Mouse (Mus musculus) forebrain, embryonic 14.5 days (tissue): Measurements from ENCODE around the gene Map3k1. TPM values are rescaled to one million over a fixed set of nuclear protein-coding genes. Genes with fewer than 3 reads are reported as not detected.
A peak's percentile ranks its signal among the peaks of the same experiment; 100 is the strongest.

Source experiments
- ATAC-seq: fragments of 200-750 bp; cut with Nextera tagmentation; 2 replicates; pipeline ENCODE4 v1.8.0; 2017; ENCODE audit warnings: mild to moderate bottlenecking, moderate library complexity
- DNase-seq: peaks from one replicate; pipeline ENCODE4 v3.0.0-alpha.2; 2015; ENCODE audit warnings: low spot score
- H3K27ac ChIP-seq: fragments of 300-500 bp; sonication (generic); 2 replicates; pipeline ENCODE4 v1.5.1; 2014; ENCODE audit warnings: low read depth, mild to moderate bottlenecking, control low read depth, low read length, moderate library complexity
- H3K27me3 ChIP-seq: fragments of 300-500 bp; sonication (generic); replicated peaks from 2 replicates; pipeline ENCODE4 v1.6.1; 2014; ENCODE audit warnings: low read length, control low read depth, mixed read lengths; ENCODE audit not compliant: control insufficient read depth, insufficient read depth
- H3K36me3 ChIP-seq: fragments of 300-500 bp; sonication (generic); 2 replicates; pipeline ENCODE4 v1.6.1; 2014; ENCODE audit warnings: low read length, control low read depth; ENCODE audit not compliant: control insufficient read depth, insufficient read depth
- H3K4me1 ChIP-seq: fragments of 300-500 bp; sonication (generic); 2 replicates; pipeline ENCODE4 v1.6.1; 2014; ENCODE audit warnings: antibody characterized with exemption, low read length, control low read depth; ENCODE audit not compliant: control insufficient read depth, insufficient read depth
- H3K4me2 ChIP-seq: fragments of 300-500 bp; sonication (generic); 2 replicates; pipeline ENCODE4 v1.6.1; 2014; ENCODE audit warnings: mild to moderate bottlenecking, control low read depth, low read length
- H3K4me3 ChIP-seq: fragments of 300-500 bp; sonication (generic); 2 replicates; pipeline ENCODE4 v1.5.1; 2014; ENCODE audit warnings: low read depth, low read length, control low read depth
- H3K9ac ChIP-seq: fragments of 300-500 bp; sonication (generic); 2 replicates; pipeline ENCODE4 v1.6.1; 2014; ENCODE audit warnings: mild to moderate bottlenecking, low read length, control low read depth, moderate library complexity
- H3K9me3 ChIP-seq: fragments of 300-500 bp; sonication (generic); replicated peaks from 2 replicates; pipeline ENCODE4 v1.6.1; 2016; ENCODE audit warnings: low read length, control low read depth, mixed read lengths; ENCODE audit not compliant: control insufficient read depth
- WGBS: fragments of 180-500 bp; shearing (Covaris S2); extraction: QIAGEN DNeasy Blood & Tissue Kit; methylation state at CpG from one replicate; pipeline ENCODE4 v1.1.7; 2014; 5-methylcytosine and 5-hydroxymethylcytosine counted together
- polyA plus RNA-seq: library from polyadenylated mRNA; unstranded; fragments of >200 nt; fragmentation: Nextera tagmentation; extraction: Ambion mirVana; gene quantifications from 2 replicates; pipeline ENCODE4 v1.2.1, GENCODE M21; 2014

Map3k1 gene
- polyA plus RNA-seq = 9.5 and 11.6 TPM in 2 replicates

DNA sequence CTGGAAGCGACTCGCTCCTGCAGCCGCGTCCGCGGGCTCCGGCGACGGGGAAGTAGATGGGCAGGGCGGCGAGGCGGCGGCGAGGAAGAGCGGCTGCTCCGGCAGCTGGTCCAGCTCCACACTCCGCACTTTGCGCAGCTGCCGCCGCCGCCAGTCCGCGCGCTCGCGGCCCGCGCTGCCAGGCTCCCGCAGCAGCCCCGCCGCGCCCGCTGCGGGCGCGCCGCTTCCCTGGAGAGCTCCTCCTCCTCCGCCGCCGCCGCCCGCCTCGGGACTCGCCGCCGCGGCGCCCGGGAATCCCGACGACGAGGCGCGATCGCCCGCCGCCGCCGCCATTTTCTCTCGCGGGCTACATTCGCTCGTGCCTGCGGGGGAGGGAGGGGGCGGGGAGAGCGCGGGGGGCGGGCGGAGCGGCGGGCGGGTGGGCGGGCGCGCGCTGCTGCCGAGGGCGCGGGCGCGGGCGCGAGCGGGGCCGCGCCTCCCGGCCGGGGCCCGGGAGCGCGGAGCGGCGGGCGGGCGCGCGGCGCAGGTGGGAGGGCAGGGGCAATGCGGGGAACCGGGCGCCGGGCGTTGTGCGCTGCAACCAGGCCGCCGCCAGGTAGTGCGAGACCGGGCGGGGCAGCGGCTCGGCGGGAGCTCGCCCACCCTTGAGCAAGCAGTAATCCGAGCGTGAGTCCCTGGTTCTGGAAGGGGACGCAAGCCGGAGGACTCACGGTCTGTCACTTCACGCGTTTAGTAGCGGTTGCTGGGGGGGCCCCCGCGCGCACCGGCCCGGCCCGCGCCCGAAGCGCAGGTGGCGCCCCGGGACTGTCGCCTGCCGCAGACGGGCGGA lies at the start of gene Map3k1:
TSS of gene Map3k1 (minus strand) at position 357 of the 829 bp plus-strand sequence.
- peak; percentile 88 for ATAC-seq
- Histone ChIP-seq H3K9ac (peak within 1 kb of the TSS; percentile 89), H3K27ac (peak within 1 kb of the TSS; percentile 95), H3K9me3 (no peaks in the 10 kb centered on the region), H3K4me2 (peak within 1 kb of the TSS; percentile 90), H3K4me1 (peaks cover 10% of the 10 kb centered on the region; the same call in 1 of the 2 replicates), H3K36me3 (no peaks in the 10 kb centered on the region), H3K27me3 (no peaks in the 10 kb centered on the region), H3K4me3 (peak within 1 kb of the TSS; percentile 84)
- peak; percentile 79 for DNase-seq
- under 1% methylated on average over 63 of the region's 136 CpGs for WGBS

GRCm38 (mm10) chr13:111856786-111857455 lies 48.1 kb upstream of the Map3k1 start:
- DNase-seq = no peak
- H3K9me3 ChIP-seq = no peaks in the 10 kb centered on the region; the same call in 1 of the 2 replicates
- no peak for ATAC-seq
- no peaks in the 10 kb centered on the region for H3K36me3 ChIP-seq
- no peak overlapping the region for H3K4me3 ChIP-seq
- WGBS = 75% methylated on average over 7 of the region's 7 CpGs
- no peaks in the 10 kb centered on the region for H3K4me1 ChIP-seq
- no peaks in the 10 kb centered on the region for H3K27me3 ChIP-seq
- H3K27ac ChIP-seq = no peak overlapping the region
- no peak overlapping the region for H3K9ac ChIP-seq
- no peak overlapping the region for H3K4me2 ChIP-seq

GRCm38 (mm10) chr13:111856232-111856631 lies 47.4 kb upstream of the Map3k1 start:
- Histone ChIP-seq H3K4me2 (no peak overlapping the region), H3K27me3 (no peaks in the 10 kb centered on the region), H3K9me3 (no peaks in the 10 kb centered on the region; the same call in 1 of the 2 replicates), H3K27ac (no peak overlapping the region), H3K4me1 (no peaks in the 10 kb centered on the region), H3K36me3 (no peaks in the 10 kb centered on the region), H3K4me3 (no peak overlapping the region), H3K9ac (no peak overlapping the region)
- WGBS = 90% methylated on average over 7 of the region's 7 CpGs
- ATAC-seq (no peak), DNase-seq (no peak)

- no peak overlapping the region for H3K4me2 ChIP-seq
- 91% methylated on average over 9 of the region's 9 CpGs for WGBS
- no peak overlapping the region for H3K4me3 ChIP-seq
- H3K9ac ChIP-seq = no peak overlapping the region
- H3K27ac ChIP-seq = no peak overlapping the region
- H3K27me3 ChIP-seq = no peaks in the 10 kb centered on the region
- H3K36me3 ChIP-seq = no peaks in the 10 kb centered on the region
- no peaks in the 10 kb centered on the region for H3K9me3 ChIP-seq
- no peak for DNase-seq
- H3K4me1 ChIP-seq = no peaks in the 10 kb centered on the region
- no peak for ATAC-seq
These were observed 43.8 kb upstream of the Map3k1 start for GRCm38 (mm10) chr13:111852451-111853224.

DNA sequence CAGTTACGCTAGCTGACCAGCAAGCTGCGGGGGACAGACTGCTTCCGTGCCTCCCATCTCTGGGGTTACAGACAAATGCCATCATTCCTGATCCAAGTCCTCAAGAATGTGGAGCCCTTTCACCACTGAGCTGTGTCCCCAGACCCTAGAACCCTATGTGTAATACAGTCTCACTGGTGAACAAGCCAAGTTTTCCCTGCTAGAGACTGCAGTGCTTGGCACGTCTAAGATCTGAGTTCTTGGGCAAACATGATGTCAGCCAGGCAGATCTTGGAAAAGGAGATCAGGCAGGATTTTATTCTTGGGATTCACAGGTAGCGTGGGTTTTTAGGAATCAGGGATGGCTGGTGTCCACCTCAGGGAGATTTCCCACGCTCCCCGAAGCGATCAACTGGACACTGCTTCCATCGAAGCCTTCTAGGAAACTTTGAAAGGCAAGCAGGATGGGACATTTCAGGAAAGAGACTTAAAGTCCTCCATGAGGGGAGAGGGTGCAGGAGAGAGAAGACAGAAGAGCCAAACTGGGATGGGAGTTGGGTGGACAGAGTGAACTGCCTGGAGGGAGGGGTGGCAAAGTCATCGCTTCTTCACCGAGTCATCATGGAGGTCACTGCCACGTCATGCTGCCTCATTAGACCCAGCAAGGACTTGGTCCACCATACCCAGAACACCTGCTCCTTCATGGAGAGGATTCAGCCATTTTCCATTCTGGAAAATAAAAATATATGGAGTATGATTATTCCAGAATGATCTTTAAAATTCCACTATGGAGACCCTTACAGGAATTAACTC lies 41.4 kb upstream of the Map3k1 start:
- H3K4me1 ChIP-seq = no peaks in the 10 kb centered on the region
- no peak overlapping the region for H3K9ac ChIP-seq
- DNase-seq (no peak), ATAC-seq (no peak)
- H3K36me3 ChIP-seq = no peaks in the 10 kb centered on the region
- H3K27me3 ChIP-seq = no peaks in the 10 kb centered on the region
- H3K4me2 ChIP-seq = no peak overlapping the region
- H3K9me3 ChIP-seq = no peaks in the 10 kb centered on the region
- H3K4me3 ChIP-seq = no peak overlapping the region
- WGBS = 92% methylated on average over 12 of the region's 12 CpGs
- H3K27ac ChIP-seq = no peak overlapping the region

GRCm38 (mm10) chr13:111845471-111845870 lies 36.7 kb upstream of the Map3k1 start:
- Histone ChIP-seq H3K27me3 (no peaks in the 10 kb centered on the region), H3K9ac (no peak overlapping the region), H3K9me3 (no peaks in the 10 kb centered on the region), H3K4me3 (no peak overlapping the region), H3K4me1 (no peaks in the 10 kb centered on the region), H3K36me3 (no peaks in the 10 kb centered on the region), H3K4me2 (no peak overlapping the region), H3K27ac (no peak overlapping the region)
- 65% methylated on average over 9 of the region's 9 CpGs for WGBS
- ATAC-seq (no peak), DNase-seq (no peak)

DNA sequence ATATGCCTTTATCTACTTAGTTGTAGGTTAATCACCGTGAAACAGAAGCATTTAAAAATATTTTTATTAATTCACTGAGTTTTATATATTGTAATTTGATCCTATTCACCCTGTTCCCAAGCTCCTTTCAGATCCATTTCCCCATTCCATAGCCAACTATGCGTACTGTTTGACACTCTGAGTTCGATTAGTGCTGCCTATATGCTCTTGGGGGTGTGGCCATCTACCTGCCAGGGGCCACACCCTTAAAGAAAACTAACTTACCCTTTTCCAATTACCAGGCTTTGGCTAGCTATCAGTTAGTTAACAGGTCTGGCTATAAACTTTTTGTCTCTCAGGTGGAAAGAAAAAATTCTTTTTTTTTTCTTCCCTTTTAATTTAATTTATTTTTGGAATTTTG lies 35.5 kb upstream of the Map3k1 start:
- WGBS = 91% methylated on average over 3 of the region's 3 CpGs
- no peak for ATAC-seq

GRCm38 (mm10) chr13:111835787-111836186 lies 27.0 kb upstream of the Map3k1 start:
- H3K36me3 ChIP-seq = no peaks in the 10 kb centered on the region
- 86% methylated on average over 8 of the region's 8 CpGs for WGBS
- H3K4me2 ChIP-seq = no peak overlapping the region
- H3K4me1 ChIP-seq = peaks cover 4% of the 10 kb centered on the region; the same call in 1 of the 2 replicates
- DNase-seq = no peak
- H3K4me3 ChIP-seq = no peak overlapping the region
- H3K9me3 ChIP-seq = no peaks in the 10 kb centered on the region
- no peak overlapping the region for H3K27ac ChIP-seq
- ATAC-seq = no peak
- H3K27me3 ChIP-seq = no peaks in the 10 kb centered on the region
- no peak overlapping the region for H3K9ac ChIP-seq

More for the DNA sequence above, 35.5 kb upstream of the Map3k1 start:
- no peaks in the 10 kb centered on the region for H3K9me3 ChIP-seq
- no peak for DNase-seq
- no peaks in the 10 kb centered on the region for H3K27me3 ChIP-seq
- no peak overlapping the region for H3K27ac ChIP-seq
- H3K36me3 ChIP-seq = no peaks in the 10 kb centered on the region
- no peak overlapping the region for H3K4me3 ChIP-seq
- H3K4me1 ChIP-seq = no peaks in the 10 kb centered on the region
- H3K9ac ChIP-seq = no peak overlapping the region
- H3K4me2 ChIP-seq = no peak overlapping the region
